Mouse (Mus musculus): ENCODE data around the gene S100a4.

The S100a4 gene

DNA sequence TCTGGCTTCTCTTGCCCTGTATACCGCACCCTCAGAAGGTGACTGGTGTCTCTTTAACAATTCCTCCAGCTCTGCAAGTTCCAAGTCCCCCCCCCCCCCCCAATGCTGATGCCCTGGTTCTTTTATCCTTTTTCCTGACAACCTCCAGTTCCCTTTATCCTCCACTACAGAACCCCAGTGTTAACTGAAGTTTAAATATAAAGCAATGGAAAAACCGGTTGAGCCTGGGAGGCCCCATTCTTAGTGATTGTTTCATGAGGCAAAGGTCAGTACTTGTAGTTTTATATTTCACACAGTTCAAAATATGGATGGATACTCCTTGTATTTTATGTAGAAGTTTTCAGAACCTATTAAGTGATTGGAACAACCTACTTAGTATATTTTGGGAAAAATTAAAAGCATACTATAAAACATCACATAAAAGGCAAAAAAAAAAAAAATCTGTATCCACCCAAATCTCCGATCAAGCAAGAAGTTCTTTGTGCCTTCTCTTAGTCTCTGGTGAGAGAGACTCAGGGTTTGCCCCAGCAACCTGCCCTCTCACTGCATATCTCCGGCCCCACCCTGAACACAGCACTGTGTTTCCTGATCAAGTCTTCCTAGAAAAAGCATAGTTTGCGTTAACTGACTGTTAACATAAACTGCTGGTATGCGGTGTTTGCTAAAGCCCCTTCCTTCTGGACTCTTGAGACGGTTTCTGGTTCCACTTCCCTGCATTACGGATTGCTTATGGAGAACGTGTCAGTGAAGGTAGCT lies 22.9 kb downstream of the S100a4 start:
- no peak for DNase-seq

DNA sequence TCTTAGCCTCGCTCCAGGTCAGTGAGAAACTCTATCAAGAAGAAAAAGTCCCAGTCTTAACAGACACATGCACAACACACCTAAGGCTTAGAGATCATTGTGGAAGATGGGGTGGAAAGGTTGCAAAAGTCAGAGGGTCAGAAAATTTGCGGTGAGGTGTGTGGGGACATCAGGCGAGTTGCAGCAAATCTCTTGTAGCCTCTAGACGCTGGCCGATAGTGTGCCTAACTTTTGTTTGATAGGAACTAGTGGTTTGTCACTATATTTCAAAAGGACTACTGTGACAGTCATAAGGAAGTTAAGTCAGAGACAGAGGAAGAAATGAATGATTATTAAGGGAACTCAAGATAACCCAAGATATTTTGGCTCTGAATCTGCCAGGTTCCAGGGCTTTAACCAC lies 23.8 kb downstream of the S100a4 start:
- no peak for DNase-seq

DNA sequence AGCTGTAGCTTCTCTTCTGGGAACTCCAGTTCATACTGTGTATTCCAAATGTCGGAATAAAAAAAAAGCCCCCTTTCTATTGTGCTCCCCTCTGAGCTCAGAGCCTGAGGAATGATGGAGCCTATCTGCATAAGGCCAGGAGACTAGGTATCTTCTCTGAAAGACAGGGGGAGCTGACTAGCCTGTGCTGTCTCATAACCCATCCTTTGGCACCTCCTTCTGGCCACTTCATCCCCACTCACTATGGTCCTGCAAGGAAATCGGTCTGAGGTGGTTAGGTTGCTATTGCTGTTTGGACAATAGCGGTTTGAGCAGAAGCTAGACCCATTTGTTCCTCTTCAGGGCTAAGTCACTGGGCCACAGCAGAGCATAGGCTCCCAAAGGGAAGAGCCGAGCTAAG lies 24.2 kb downstream of the S100a4 start:
- peak in 1 of 2 experiments; percentile 49 for DNase-seq

DNA sequence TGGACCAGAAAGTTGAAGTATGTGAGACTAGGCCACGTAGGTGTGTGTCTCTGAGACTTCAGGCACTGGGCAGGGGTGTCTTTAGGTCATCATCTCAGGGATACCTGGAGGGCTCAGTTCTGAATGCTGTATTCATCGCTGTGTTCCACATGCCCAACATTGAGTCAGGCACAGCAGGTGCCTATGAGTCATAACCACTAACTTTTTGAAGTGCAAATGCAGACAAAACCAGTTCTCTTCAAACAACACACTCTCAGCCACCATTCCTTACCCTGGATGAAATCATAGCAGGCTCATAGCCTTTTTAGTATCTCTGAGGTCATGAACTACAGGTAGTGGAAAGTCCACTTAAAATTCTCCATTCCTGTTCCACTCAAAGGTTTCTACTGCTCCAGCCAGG lies 25.7 kb downstream of the S100a4 start:
- DNase-seq, result peak in 1 of 2 experiments; percentile 26

DNA sequence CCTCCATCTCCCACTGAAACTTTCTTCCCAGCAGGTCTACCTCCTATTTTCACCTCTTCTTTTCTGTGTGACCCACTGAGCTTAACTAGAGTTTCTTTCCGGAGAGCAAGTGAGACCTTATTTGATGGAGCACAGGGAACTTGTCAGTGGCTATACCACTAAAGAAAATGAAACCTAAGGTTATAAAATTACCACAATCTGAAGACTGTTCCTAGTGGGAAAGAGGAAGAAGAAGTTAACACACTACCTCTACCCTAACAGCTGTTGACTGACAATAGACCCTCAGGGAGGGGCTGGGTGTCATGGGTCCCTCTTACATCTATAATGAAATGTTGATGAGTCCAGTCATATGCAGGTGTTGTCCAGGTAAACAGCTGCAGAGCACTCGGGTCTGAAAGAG lies 28.4 kb downstream of the S100a4 start:
- DNase-seq, result no peak

DNA sequence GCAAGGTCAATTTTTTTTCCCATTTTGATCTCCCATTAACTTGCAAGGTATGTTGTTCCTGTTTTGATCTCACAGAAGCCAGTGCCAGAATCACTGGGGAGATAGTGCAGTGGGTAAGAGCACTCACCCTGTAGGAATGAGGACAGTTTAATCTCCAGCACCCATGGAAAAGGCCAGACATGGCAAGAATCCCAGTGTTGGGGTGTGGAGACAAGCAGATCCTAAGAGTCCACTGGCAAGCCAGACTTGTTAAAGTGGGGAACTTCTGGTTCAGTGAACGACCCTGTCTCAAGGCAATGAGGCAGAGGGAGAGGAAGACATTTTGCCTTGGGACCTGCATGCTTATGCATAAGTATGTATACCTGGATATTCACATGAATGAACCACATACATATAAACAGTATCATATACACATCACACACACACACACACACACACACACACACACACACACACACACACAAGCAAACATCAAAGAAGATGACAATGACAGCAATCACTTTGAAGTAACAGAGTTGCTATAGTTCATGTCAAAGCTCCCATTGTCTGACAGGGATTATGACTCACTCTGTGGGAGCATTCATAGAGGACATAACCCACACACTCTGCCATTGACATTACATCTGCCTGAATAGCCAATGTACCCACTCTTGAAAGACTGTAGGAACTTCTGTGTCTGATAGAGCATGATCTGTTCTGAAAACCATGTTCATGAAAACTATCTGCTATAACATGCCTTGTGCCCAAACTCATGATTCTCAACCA lies 35.1 kb downstream of the S100a4 start:
- DNase-seq, result no peak

DNA sequence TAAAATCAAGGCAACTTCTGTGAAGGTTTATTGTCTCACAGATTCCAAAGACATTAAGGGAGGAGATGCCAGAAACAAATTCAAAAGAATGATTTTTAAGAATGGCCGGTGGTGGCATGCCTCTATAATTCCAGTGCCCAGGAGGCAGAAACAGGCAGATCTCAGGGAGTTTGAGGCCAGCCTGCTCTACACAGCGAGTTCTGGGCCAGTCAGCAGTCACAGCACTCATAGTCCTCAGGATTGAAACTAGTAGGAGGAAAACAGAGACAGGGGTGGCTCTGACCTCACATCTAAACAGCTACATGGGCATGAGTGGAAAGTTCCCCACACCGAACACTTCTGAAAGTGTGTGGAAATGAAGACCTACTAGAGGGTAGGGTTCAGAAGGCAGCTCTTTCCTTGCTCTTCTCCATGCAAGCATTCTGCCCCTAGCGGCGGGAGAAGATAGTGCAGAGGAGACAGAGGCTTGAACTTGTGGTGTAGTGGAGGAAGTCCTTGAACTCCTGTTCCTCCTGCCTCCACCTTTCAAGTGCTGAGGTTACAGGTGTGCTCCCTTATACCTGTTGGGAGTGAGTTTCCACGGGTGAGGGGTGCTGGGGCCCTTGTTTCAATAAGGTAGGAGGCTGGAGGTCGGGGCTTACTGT lies 36.1 kb downstream of the S100a4 start:
- DNase-seq, result peak in 1 of 2 experiments; percentile 20

DNA sequence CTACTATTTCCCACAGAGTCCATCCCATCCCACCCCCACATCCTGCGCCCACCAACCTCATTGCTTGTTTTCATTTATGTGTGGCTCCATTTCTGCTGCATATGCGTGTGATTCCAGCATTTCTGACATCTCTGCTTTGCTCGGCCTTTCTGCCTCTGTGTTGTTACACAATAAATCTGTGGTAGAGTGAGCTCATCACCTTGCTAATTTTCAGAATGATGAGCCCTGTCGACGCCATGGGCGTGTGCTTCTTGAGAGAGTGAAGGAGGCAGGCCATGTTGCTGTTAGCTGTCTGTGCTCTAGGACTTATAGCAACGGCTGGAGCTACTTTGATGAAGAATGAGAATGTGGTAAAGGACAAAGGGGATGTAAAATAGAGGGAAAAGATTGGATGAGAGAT lies 37.4 kb downstream of the S100a4 start:
- no peak for DNase-seq

DNA sequence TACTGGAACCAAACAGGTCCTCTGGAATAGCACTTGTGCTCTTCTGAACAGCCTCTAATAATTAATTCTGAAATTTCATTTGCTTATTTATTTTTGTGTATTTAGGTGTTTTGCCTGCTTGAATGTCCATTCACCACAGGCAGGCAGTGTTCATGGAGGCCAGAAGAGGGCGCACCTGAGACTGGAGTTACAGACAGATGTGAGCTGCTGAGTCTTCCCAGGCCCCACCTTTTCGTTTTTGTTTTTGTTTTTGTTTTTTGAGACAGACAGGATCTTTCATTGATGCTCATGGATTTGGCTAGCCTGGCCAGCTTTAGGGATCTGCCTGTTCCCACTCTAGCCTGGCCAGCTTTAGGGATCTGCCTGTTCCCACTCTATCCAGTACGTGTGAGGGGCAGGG lies 40.6 kb downstream of the S100a4 start:
- DNase-seq, result peak; percentile 54 to 59

DNA sequence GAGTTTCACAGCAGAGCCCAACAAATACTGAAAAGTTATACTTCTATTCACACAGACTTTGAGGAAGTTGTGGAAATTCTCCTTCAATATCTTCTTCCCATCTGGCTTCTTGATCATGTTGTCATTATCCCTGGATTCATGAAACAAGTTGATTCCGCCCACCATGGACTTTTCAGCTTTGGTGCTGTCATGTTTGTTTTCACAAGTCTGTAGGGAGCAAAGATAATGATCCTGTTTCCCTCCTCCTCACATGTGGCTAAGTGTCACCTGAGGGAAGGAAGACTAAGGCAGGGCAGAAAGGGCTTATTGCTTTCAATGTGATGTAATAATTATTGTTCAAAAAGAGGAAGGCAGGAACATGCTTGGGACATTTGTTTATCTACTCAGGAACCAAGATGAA lies 43.7 kb downstream of the S100a4 start:
- DNase-seq, result no peak

DNA sequence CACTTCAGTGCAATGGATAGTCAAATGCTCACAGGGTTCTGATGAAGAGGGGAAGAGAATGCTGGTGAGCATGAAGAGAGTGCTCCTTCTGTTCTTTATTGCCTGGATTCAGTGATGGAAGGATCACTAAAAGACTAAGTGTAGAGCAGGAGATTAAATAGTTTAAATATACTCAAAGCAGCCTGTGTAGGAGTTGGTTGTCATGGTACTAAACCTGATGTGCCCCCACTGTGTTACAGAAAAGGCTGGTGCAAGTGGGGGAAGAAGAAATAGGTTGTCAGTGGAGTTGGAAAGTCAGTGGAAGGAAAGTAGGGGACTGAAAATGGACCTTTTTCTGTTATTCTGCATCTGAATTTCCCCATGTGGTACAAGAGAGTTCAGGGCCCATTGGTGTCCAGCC lies 45.4 kb downstream of the S100a4 start:
- DNase-seq, result no peak

DNA sequence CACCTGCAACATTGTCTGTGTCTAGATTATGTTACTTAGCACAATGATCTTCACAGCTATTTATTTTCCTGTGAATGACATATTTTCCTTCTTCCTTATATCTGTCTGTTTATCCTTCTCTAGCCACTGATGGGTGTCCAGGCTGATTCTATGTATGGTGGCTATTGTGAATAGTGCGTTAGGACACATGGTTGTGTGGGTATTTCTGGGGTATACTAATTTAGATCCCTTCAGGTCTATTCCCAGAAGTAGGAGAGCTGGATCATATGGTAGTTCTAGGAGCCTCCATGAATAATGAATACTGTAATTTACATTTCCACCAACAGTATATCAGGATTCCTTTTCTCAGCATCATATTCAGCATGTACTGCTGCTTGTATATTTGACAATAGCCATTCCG lies 46.3 kb downstream of the S100a4 start:
- DNase-seq, result no peak

DNA sequence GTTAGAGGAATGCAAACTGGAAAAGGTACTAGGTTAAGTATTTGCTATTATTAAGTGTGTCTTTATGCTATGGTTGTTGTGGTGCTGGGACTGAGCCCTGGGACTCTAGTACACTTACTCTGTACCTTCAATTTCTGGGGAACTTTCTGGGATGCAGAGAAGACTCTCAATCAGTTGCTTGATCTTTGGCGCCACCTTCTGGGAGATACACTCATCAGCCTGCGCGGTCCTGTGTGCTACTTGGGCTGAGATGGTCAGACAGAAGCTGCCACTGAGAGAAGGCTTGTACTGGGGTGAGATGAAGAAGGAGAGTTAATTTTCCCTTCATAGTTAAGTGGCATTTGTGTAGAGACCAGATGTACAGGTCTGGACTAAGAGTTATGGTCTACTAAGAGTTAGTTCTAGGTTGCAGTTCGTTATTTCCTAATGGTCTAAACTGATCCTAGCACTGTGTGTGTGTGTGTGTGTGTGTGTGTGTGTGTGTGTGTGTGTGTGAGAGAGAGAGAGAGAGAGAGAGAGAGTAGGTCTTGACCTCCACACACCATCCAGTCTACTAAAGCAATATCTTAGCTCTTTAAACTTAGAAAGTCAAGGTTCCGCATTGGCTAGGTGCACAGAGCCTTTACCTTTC lies 49.4 kb downstream of the S100a4 start:
- peak; percentile 52 to 60 for DNase-seq

DNA sequence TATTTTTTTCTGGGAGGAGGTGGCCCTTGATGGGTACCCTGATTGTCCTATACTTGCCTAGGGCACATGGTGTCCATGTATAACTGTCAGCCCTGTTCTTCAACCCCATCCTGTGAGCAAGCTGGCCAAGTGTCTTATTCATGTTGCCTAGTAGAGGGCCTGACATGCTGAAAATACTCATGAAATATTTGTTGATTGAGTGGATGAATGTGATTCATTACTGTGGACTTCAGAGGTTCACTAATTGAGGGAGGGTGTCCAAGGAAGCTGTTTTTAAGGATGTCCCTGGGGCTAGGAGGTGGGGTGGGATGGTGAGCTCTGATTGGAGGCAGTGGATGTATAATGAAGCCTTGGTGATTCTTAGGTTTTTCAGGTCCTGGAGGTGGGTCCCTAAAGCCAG lies 50.1 kb downstream of the S100a4 start, which contains the start of gene S100a7a:
Gene S100a7a (plus strand): TSS at position 301 of the 400 bp plus-strand sequence.
- no peak for DNase-seq

All from lung, adult 18-20 months (tissue).